Mouse (Mus musculus) lung, postnatal 10 days (tissue): ENCODE measurements around the gene 3110009E18Rik.

Experiments
- DNase-seq: peaks from one replicate; pipeline ENCODE4 v3.0.0; 2021

3110009E18Rik gene

DNA sequence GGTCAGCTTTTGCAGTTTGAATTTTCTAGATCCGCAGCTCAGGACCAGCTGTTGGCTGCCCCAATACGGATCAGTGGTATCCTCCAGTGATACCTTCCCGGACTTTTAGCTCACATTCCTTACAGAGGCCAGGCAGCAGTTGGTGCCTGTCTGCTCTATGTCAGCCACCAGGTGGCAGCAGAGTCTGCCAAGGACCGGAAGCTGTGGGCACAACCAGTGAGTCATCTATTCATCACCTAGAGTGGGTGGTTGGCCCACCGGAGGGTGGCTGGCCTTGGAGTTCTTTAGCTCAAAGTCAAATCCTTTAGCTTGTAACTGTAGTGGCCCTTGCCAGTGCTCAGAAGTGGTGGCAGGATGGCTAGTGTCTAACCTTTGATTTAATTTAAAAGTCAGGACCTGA, 76.2 kb downstream of the 3110009E18Rik start:
- DNase-seq, result peak; percentile 74

- no peak for DNase-seq
Measured at GRCm38 (mm10) chr1:120198151-120198550, 77.2 kb downstream of the 3110009E18Rik start.

DNA sequence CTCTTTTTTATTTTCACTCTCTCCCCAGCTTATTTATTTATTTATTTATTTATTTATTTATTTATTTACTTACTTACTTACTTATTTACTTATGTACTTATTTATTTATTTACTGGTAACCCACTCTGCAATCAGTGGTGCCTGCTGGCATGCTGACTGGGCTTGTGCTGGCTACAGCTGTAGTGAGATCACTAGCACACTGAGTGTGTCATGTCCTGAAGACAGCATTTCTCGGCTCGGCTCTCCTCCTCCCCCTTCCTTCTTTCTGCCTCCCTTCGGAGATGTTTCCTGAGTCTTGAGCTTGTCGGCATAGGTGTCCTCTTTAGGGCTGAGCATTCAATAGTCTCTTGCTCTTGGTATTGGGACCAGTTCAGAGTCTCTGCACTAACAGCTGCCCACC, 78.0 kb downstream of the 3110009E18Rik start:
- no peak for DNase-seq

- no peak for DNase-seq
Measured at GRCm38 (mm10) chr1:120202542-120202941, 81.6 kb downstream of the 3110009E18Rik start.

- no peak for DNase-seq
Measured at GRCm38 (mm10) chr1:120203836-120204235, 82.8 kb downstream of the 3110009E18Rik start.

DNA sequence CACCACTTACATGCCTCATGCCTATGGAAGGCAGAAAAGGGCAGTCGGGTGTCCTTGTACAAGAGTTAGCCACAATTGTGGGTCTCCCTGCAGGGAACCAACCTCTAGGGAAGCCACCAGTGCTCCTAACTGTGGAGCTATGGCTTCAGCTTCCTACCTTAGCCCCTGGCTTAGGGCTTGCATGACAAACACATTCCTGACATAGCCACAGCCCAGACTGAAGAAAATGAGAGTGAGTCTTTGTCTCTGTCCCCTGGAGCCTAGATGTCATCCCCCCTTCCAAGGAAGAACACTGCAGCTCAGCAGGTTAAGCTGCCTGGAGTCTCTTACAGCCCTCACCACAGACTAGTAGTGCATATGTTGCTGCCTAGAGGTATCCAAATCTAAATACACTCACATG, 83.8 kb downstream of the 3110009E18Rik start:
- DNase-seq, result no peak

DNA sequence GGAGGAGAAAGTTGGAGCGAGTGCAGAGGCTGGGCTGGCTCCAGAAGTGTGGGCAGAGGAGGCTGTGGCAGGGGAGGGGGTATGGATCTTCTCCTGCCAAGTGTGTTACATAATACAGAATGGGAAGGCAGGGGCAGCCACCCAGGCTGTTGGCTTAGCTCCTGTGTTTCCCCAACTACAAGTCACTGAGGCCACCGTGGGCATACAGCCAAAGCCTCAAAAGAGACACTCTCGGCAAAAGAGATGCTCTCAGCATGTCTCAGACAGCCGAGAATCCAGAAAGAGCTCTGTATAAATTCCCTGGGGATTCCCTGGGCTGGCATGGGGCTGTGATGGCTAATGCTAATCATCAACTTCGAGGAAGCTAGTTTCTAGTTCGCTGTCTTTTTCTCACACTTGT, 86.6 kb downstream of the 3110009E18Rik start:
- DNase-seq, result peak; percentile 43

DNA sequence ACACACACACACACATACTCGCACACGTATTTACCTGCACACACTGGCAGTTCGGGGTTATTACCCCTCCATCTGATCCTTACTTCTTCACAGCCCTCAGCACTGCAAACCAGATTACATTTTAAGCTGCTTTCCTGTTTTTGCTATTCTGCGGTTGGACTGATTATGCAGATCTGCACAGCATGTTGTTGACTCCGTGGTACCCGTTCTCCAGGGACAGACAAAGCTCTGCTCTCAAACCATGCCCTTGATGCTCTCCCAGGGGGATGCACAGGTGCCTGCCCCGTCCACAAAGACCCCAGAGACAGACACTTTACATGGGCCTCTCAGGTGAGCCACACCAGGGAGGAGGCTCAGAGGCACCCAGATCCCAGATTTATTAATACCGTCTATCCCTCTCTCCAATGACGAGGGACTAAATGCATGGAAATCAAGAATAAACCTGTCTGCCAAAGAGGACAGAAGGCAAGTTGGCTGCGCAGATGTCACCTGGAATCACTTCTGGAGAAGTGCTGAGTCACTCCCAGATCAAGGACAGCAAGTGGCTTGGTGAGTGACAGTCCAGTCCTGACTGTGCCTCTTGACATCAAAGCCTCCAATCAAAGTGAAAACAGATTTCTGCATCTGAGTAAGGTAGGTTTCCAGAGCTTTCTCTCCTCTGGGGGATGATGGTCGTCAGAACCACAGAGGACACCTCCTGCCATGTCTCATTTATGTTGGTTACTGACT, 87.7 kb downstream of the 3110009E18Rik start:
- DNase-seq, result no peak

- no peak for DNase-seq
Measured at GRCm38 (mm10) chr1:120220841-120221240, 99.9 kb downstream of the 3110009E18Rik start.

- no peak for DNase-seq
Measured at GRCm38 (mm10) chr1:120221285-120221684, 100.3 kb downstream of the 3110009E18Rik start.

DNA sequence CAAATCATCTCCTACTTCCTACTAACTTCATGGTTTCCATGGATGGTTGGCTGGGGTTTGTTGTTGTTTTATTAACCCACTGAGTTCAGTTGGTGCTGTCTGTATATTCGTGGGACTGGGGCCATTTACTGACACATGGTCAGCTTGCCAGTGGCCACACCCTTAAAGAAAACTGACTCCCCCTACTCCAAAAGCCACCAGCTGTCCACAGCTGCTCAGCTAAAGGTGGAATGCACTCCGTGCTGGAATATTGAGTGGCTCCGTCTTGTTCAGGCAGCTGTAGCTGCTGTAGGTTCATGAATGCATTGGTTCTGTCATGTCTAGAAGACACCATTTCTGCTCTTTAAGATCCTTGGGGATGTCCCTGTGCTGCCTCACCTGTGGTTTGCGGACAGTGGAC, 102.6 kb downstream of the 3110009E18Rik start:
- DNase-seq, result no peak

- no peak for DNase-seq
Measured at GRCm38 (mm10) chr1:120229723-120230471, 108.9 kb downstream of the 3110009E18Rik start.

- DNase-seq, result peak; percentile 35
Measured at GRCm38 (mm10) chr1:120231334-120231733, 110.3 kb downstream of the 3110009E18Rik start.

- DNase-seq, result no peak
Measured at GRCm38 (mm10) chr1:120232170-120232569, 111.2 kb downstream of the 3110009E18Rik start.

- DNase-seq, result no peak
Measured at GRCm38 (mm10) chr1:120235631-120236215, 114.7 kb downstream of the 3110009E18Rik start.

DNA sequence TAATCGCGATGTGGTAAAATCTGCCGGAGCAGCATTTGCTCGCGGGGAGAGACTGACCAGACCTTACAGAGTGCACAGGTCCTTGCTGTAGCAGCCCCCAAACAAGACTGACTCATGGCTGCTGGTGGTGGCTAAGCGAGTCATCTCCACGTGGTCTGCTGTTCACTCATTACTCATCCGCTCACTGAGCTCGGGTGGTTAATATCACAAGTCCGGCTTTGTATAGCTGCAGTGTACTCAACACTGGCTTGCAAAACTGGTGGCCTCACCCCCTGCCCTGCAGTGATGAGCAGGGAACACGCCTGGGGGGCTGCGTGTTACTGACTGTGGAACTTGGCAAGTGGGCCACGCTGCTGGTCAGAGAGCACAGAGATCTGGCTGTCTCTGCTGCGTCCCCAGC, 115.4 kb downstream of the 3110009E18Rik start:
- DNase-seq, result no peak

- no peak for DNase-seq
Measured at GRCm38 (mm10) chr1:120237068-120237467, 116.1 kb downstream of the 3110009E18Rik start.
